ENCODE assay signal across 8 mouse cellular contexts in the genomic region with DNA sequence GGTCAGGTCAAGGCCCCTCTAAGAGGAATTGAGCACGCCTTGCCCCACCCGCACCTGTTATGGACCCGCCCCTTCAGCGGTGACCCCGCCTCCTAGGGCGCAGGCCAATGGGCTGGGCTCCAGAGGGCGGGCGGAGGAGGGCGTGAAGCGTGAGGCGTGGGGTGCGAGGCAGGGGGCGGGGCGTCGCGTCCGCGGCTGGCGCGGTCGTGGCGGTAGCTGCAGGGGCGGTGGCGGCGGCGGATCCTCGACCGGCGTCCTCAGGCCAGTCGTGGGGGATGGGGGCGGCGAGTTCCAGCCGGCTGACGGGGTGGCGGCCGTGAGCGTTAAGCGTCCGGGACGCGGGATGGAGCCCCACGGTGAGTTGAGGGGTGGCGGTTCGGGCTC. TPM values are rescaled to one million over a fixed set of nuclear protein-coding genes. Genes with fewer than 3 reads are reported as not detected.
A peak's percentile ranks its signal among the peaks of the same experiment; 100 is the strongest.
DNase-seq lines count a peak whose midpoint lies in the region; ATAC-seq and TF ChIP-seq lines count a peak whose summit lies in the region.

No protein-coding gene starts in this region.

- ATAC-seq in forebrain, postnatal 0 days, result peak; percentile 81
- peak; percentile 98 for ATAC-seq in liver, postnatal 0 days
- peak; percentile 94 for ATAC-seq in neural tube, embryonic 15.5 days (ENCODE audit: low FRiP score)

- H3K9me3 ChIP-seq in E14TG2a.4 (ENCODE audit: low read length), result peaks cover 3% of the 10 kb centered on the region; the same call in 1 of the 2 replicates
- H3K9me3 ChIP-seq in forebrain, postnatal 0 days (ENCODE audit: low read length), result no peaks in the 10 kb centered on the region
- H3K9me3 ChIP-seq in liver, postnatal 0 days (ENCODE audit: low read length), result no peaks in the 10 kb centered on the region
- no peaks in the 10 kb centered on the region for H3K9me3 ChIP-seq in neural tube, embryonic 15.5 days (replicated peaks)

- 9% methylated on average over 36 of the region's 44 CpGs for WGBS in forebrain, postnatal 0 days
- WGBS in liver, postnatal 0 days (ENCODE audit: insufficient replicate concordance), result 1% methylated on average over 35 of the region's 44 CpGs
- under 1% methylated on average over 36 of the region's 44 CpGs for WGBS in neural tube, embryonic 15.5 days

- peak overlapping the region; percentile 58 for H3K9ac ChIP-seq in forebrain, postnatal 0 days
- peak overlapping the region; percentile 78 for H3K9ac ChIP-seq in liver, postnatal 0 days (replicated peaks)
- peak overlapping the region; percentile 58 for H3K9ac ChIP-seq in neural tube, embryonic 15.5 days (replicated peaks)

- peaks cover 5% of the 10 kb centered on the region; the same call in 1 of the 2 replicates for H3K4me1 ChIP-seq in E14TG2a.4 (replicated peaks; ENCODE audit: low read depth, low read length)
- H3K4me1 ChIP-seq in forebrain, postnatal 0 days (ENCODE audit: insufficient read depth), result 0 out of 2 replicates have a peak, but pooled peaks cover 3% of the 10 kb centered on the region
- 0 out of 2 replicates have a peak, but pooled peaks cover 2% of the 10 kb centered on the region for H3K4me1 ChIP-seq in liver, postnatal 0 days (ENCODE audit: insufficient read depth)
- peaks cover 13% of the 10 kb centered on the region for H3K4me1 ChIP-seq in neural tube, embryonic 15.5 days
- H3K4me1 ChIP-seq in testis, adult 2 months (ENCODE audit: control insufficient read depth, insufficient read depth, low read length), result no peaks in the 10 kb centered on the region; the same call in 1 of the 2 replicates

- no peak overlapping the region for H3K27ac ChIP-seq in forebrain, postnatal 0 days (ENCODE audit: low read depth, low read length)
- peak overlapping the region; percentile 80 for H3K27ac ChIP-seq in liver, postnatal 0 days (ENCODE audit: low read depth)
- no peak overlapping the region for H3K27ac ChIP-seq in neural tube, embryonic 15.5 days (replicated peaks)
- H3K27ac ChIP-seq in testis, adult 2 months (ENCODE audit: control insufficient read depth, insufficient read depth, low read depth, low read length), result peak overlapping the region; percentile 97

- no peak for TF ChIP-seq EP300 in liver, postnatal 0 days (IDR thresholded peaks at IDR 0.05; ENCODE audit: low read depth)

- TF ChIP-seq POLR2A in testis, adult 2 months (IDR thresholded peaks at IDR 0.05; ENCODE audit: control insufficient read depth, low read depth, low read length), result peak; percentile 98

- H3K27me3 ChIP-seq in E14TG2a.4 (ENCODE audit: insufficient read depth, low read length), result peaks cover 37% of the 10 kb centered on the region
- 0 out of 2 replicates have a peak, but pooled peaks cover 10% of the 10 kb centered on the region for H3K27me3 ChIP-seq in forebrain, postnatal 0 days (ENCODE audit: insufficient read depth, low read length)
- H3K27me3 ChIP-seq in liver, postnatal 0 days (ENCODE audit: insufficient read depth, low read length), result peaks cover 6% of the 10 kb centered on the region
- H3K27me3 ChIP-seq in neural tube, embryonic 15.5 days (replicated peaks), result peaks cover 12% of the 10 kb centered on the region
- no peaks in the 10 kb centered on the region for H3K27me3 ChIP-seq in testis, adult 2 months (ENCODE audit: control insufficient read depth, insufficient read depth, low read length)

- H3K4me3 ChIP-seq in E14TG2a.4 (replicated peaks; ENCODE audit: low read length), result peak overlapping the region; percentile 87
- peak overlapping the region; percentile 53 for H3K4me3 ChIP-seq in forebrain, postnatal 0 days (ENCODE audit: low read depth, low read length)
- H3K4me3 ChIP-seq in liver, postnatal 0 days (ENCODE audit: low read depth, low read length), result peak overlapping the region; percentile 73
- peak overlapping the region; percentile 58 for H3K4me3 ChIP-seq in neural tube, embryonic 15.5 days (replicated peaks)
- peak overlapping the region; percentile 99 for H3K4me3 ChIP-seq in testis, adult 2 months (ENCODE audit: control insufficient read depth, low read depth, low read length)

- peak; percentile 38 to 54 for DNase-seq in cerebellum, adult 18-20 months
- peak; percentile 50 for DNase-seq in forebrain, postnatal 0 days
- peak; percentile 84 for DNase-seq in heart, postnatal 25 days (ENCODE audit: low spot score)
- peak; percentile 66 for DNase-seq in layer of hippocampus, adult 11-12 months (ENCODE audit: low spot score)
- peak; percentile 92 for DNase-seq in liver, postnatal 0 days

- no peak for TF ChIP-seq CTCF in E14TG2a.4 (conservative IDR thresholded peaks at IDR 0.05; ENCODE audit: low read length)
- no peak for TF ChIP-seq CTCF in forebrain, postnatal 0 days (IDR thresholded peaks at IDR 0.05; ENCODE audit: low read depth)
- no peak for TF ChIP-seq CTCF in liver, postnatal 0 days (IDR thresholded peaks at IDR 0.05; ENCODE audit: low read depth)
- TF ChIP-seq CTCF in testis, adult 2 months (IDR thresholded peaks at IDR 0.05; ENCODE audit: control insufficient read depth, insufficient read depth, insufficient replicate concordance, low read depth, low read length), result no peak

- intact Hi-C loops in heart, postnatal 25 days (cut with DNase I), result loop anchor here (5.0 kb wide), 1 partner anchor 66 kb away; no protein-coding TSS in a partner anchor

- H3K36me3 ChIP-seq in E14TG2a.4 (ENCODE audit: insufficient read depth, low read length), result no peaks in the 10 kb centered on the region
- no peaks in the 10 kb centered on the region for H3K36me3 ChIP-seq in forebrain, postnatal 0 days (ENCODE audit: insufficient read depth)
- H3K36me3 ChIP-seq in liver, postnatal 0 days (replicated peaks; ENCODE audit: insufficient read depth, low read length), result no peaks in the 10 kb centered on the region
- H3K36me3 ChIP-seq in neural tube, embryonic 15.5 days, result no peaks in the 10 kb centered on the region
- H3K36me3 ChIP-seq in testis, adult 2 months (ENCODE audit: control insufficient read depth, insufficient read depth, low read length), result peaks cover 1% of the 10 kb centered on the region; the same call in 1 of the 2 replicates

- H3K4me2 ChIP-seq in forebrain, postnatal 0 days (ENCODE audit: low read depth), result peak overlapping the region; percentile 74
- peak overlapping the region; percentile 69 for H3K4me2 ChIP-seq in liver, postnatal 0 days (ENCODE audit: low read depth, low read length)
- peak overlapping the region; percentile 86 for H3K4me2 ChIP-seq in neural tube, embryonic 15.5 days

RNA-seq across cellular contexts. Expression of gene Arhgap29, which starts 0.7 kb away (rescaled TPM):
- total RNA-seq in forebrain, postnatal 0 days (2014; rRNA removed), result 35.9 and 46.9 TPM in 2 replicates
- 12.8 and 14.6 TPM in 2 replicates for polyA plus RNA-seq in forebrain, postnatal 0 days (2015; fragmentation: Nextera tagmentation; extraction: Ambion mirVana)
- 10 to 100 TPM; 50.0 to 53.1 TPM for total RNA-seq in heart, postnatal 25 days (2021)
- polyA plus RNA-seq in liver, postnatal 0 days (2015; fragmentation: Nextera tagmentation; extraction: Ambion mirVana), result 7.3 and 10.4 TPM in 2 replicates
- polyA plus RNA-seq in neural tube, embryonic 15.5 days (2015; fragmentation: Nextera tagmentation; extraction: Ambion mirVana), result 18.0 and 21.9 TPM in 2 replicates
- 72.9 and 78.3 TPM in 2 replicates for polyA plus RNA-seq in testis, adult 2 months (2012; rRNA removed)

Comparison
In these comparisons a context has a peak if more than half of its experiments do, and no peak if none do; other contexts are left out.
1. H3K27ac ChIP-seq: peak in liver, postnatal 0 days (single experiment) and testis, adult 2 months (single experiment); none in forebrain, postnatal 0 days (single experiment) and neural tube, embryonic 15.5 days (single experiment).
2. Peak in every context shown above with its lines, with median percentiles within 50 percentile points of each other: H3K4me3 ChIP-seq, DNase-seq, ATAC-seq, H3K4me2 ChIP-seq and H3K9ac ChIP-seq.